Mouse (Mus musculus) liver, embryonic 16.5 days (tissue): ENCODE measurements around the gene Gm7271. TPM values are rescaled to one million over a fixed set of nuclear protein-coding genes. Genes with fewer than 3 reads are reported as not detected.

Experiments
- ATAC-seq: fragments of 200-750 bp; cut with Nextera tagmentation; 2 replicates; pipeline ENCODE4 v1.8.0; 2017; ENCODE audit warnings: low read depth, mild to moderate bottlenecking, moderate number of reproducible peaks, moderate library complexity
- H3K27ac ChIP-seq: fragments of 300-500 bp; sonication (generic); 2 replicates; pipeline ENCODE4 v1.5.1; 2014; ENCODE audit warnings: mild to moderate bottlenecking, low read length
- H3K27me3 ChIP-seq: fragments of 300-500 bp; sonication (generic); 2 replicates; pipeline ENCODE4 v1.6.1; 2014; ENCODE audit warnings: low read depth, low read length, mixed read lengths; ENCODE audit not compliant: control insufficient read depth, insufficient read depth
- H3K36me3 ChIP-seq: fragments of 300-500 bp; sonication (generic); 2 replicates; pipeline ENCODE4 v1.6.1; 2014; ENCODE audit warnings: mild to moderate bottlenecking; ENCODE audit not compliant: control insufficient read depth, insufficient read depth
- H3K4me1 ChIP-seq: fragments of 300-500 bp; sonication (generic); 2 replicates; pipeline ENCODE4 v1.6.1; 2014; ENCODE audit warnings: low read depth, low read length, mixed read lengths; ENCODE audit not compliant: control insufficient read depth
- H3K4me2 ChIP-seq: fragments of 300-500 bp; sonication (generic); 2 replicates; pipeline ENCODE4 v1.6.1; 2014; ENCODE audit warnings: low read depth, low read length, mixed read lengths
- H3K4me3 ChIP-seq: fragments of 300-500 bp; sonication (generic); 2 replicates; pipeline ENCODE4 v1.5.1; 2014; ENCODE audit warnings: low read depth, mild to moderate bottlenecking, low read length
- H3K9ac ChIP-seq: fragments of 300-500 bp; sonication (generic); 2 replicates; pipeline ENCODE4 v1.6.1; 2014; ENCODE audit warnings: low read depth, low read length
- H3K9me3 ChIP-seq: fragments of 300-500 bp; sonication (generic); replicated peaks from 2 replicates; pipeline ENCODE4 v1.6.1; 2016; ENCODE audit warnings: low read length; ENCODE audit not compliant: control insufficient read depth
- WGBS: fragments of 180-500 bp; shearing (Covaris S2); extraction: QIAGEN DNeasy Blood & Tissue Kit; methylation state at CpG from one replicate; pipeline ENCODE4 v1.1.7; 2014; ENCODE audit not compliant: insufficient replicate concordance; 5-methylcytosine and 5-hydroxymethylcytosine counted together
- polyA plus RNA-seq: library from polyadenylated mRNA; unstranded; fragments of >200 nt; fragmentation: Nextera tagmentation; extraction: Ambion mirVana; gene quantifications from 2 replicates; pipeline ENCODE4 v1.2.1, GENCODE M21; 2015

Gm7271 gene
- polyA plus RNA-seq, 1 experiment from 2014 or later, result not detected

- no peak overlapping the region for H3K27ac ChIP-seq
- ATAC-seq, result no peak
Measured at GRCm38 (mm10) chr5:76525066-76525465, 41.2 kb downstream of the Gm7271 start.

GRCm38 (mm10) chr5:76525829-76526228, 42.0 kb downstream of the Gm7271 start:
- Histone ChIP-seq H3K4me2 (no peak overlapping the region), H3K4me3 (no peak overlapping the region), H3K9me3 (no peaks in the 10 kb centered on the region), H3K27me3 (no peaks in the 10 kb centered on the region), H3K36me3 (no peaks in the 10 kb centered on the region), H3K9ac (no peak overlapping the region), H3K4me1 (peaks cover 9% of the 10 kb centered on the region), H3K27ac (no peak overlapping the region)
- 28% methylated on average over 2 of the region's 2 CpGs for WGBS
- ATAC-seq, result no peak

More at GRCm38 (mm10) chr5:76525066-76525465, 41.2 kb downstream of the Gm7271 start:
- H3K36me3 ChIP-seq, result no peaks in the 10 kb centered on the region
- no peaks in the 10 kb centered on the region for H3K27me3 ChIP-seq
- H3K4me1 ChIP-seq, result peaks cover 3% of the 10 kb centered on the region
- no peak overlapping the region for H3K4me2 ChIP-seq
- no peaks in the 10 kb centered on the region for H3K9me3 ChIP-seq
- WGBS, result 22% methylated on average over 4 of the region's 4 CpGs
- H3K4me3 ChIP-seq, result no peak overlapping the region
- no peak overlapping the region for H3K9ac ChIP-seq

- H3K4me1 ChIP-seq, result peaks cover 9% of the 10 kb centered on the region
- H3K4me2 ChIP-seq, result peak within 1 kb of the TSS; percentile 88
- H3K9me3 ChIP-seq, result no peaks in the 10 kb centered on the region
- under 1% methylated on average over 39 of the region's 39 CpGs for WGBS
- H3K9ac ChIP-seq, result peak within 1 kb of the TSS; percentile 77
- ATAC-seq, result peak; percentile 100
- peak within 1 kb of the TSS; percentile 83 for H3K4me3 ChIP-seq
- H3K27me3 ChIP-seq, result no peaks in the 10 kb centered on the region
- H3K36me3 ChIP-seq, result no peaks in the 10 kb centered on the region
- peak within 1 kb of the TSS; percentile 78 for H3K27ac ChIP-seq
Measured at GRCm38 (mm10) chr5:76529040-76529703, 45.3 kb downstream of the Gm7271 start, which contains the start of gene Exoc1. TSS of gene Exoc1 (plus strand) at chr5:76529311.

GRCm38 (mm10) chr5:76529704-76530066, 45.8 kb downstream of the Gm7271 start:
- no peaks in the 10 kb centered on the region for H3K27me3 ChIP-seq
- H3K9ac ChIP-seq, result peak overlapping the region; percentile 77
- H3K36me3 ChIP-seq, result no peaks in the 10 kb centered on the region
- peak overlapping the region; percentile 83 for H3K4me3 ChIP-seq
- WGBS, result 4% methylated on average over 9 of the region's 9 CpGs
- H3K9me3 ChIP-seq, result no peaks in the 10 kb centered on the region
- H3K4me2 ChIP-seq, result peak overlapping the region; percentile 88
- peaks cover 9% of the 10 kb centered on the region for H3K4me1 ChIP-seq
- H3K27ac ChIP-seq, result peak overlapping the region; percentile 78
- no peak for ATAC-seq

- Histone ChIP-seq H3K4me2 (no peak overlapping the region), H3K9ac (no peak overlapping the region), H3K36me3 (no peaks in the 10 kb centered on the region), H3K4me1 (peaks cover 9% of the 10 kb centered on the region), H3K9me3 (no peaks in the 10 kb centered on the region), H3K27me3 (no peaks in the 10 kb centered on the region), H3K27ac (no peak overlapping the region), H3K4me3 (no peak overlapping the region)
- no peak for ATAC-seq
- WGBS, result 74% methylated on average over 6 of the region's 6 CpGs
Measured at GRCm38 (mm10) chr5:76533186-76533585, 49.3 kb downstream of the Gm7271 start.

GRCm38 (mm10) chr5:76536231-76536630, 52.4 kb downstream of the Gm7271 start:
- Histone ChIP-seq H3K36me3 (0 out of 2 replicates have a peak, but pooled peaks cover 4% of the 10 kb centered on the region), H3K27ac (peak overlapping the region; percentile 50; the same call in 1 of the 2 replicates)
- 61% methylated on average over 1 of the region's 1 CpGs for WGBS

GRCm38 (mm10) chr5:76537578-76537977, 53.7 kb downstream of the Gm7271 start:
- 86% methylated on average over 10 of the region's 10 CpGs for WGBS
- ATAC-seq, result no peak
- Histone ChIP-seq H3K9ac (no peak overlapping the region), H3K27ac (no peak overlapping the region), H3K4me2 (no peak overlapping the region), H3K36me3 (0 out of 2 replicates have a peak, but pooled peaks cover 4% of the 10 kb centered on the region), H3K4me3 (no peak overlapping the region), H3K9me3 (no peaks in the 10 kb centered on the region), H3K27me3 (no peaks in the 10 kb centered on the region), H3K4me1 (no peaks in the 10 kb centered on the region)

More at GRCm38 (mm10) chr5:76536231-76536630, 52.4 kb downstream of the Gm7271 start:
- Histone ChIP-seq H3K4me3 (no peak overlapping the region), H3K9ac (no peak overlapping the region), H3K4me1 (no peaks in the 10 kb centered on the region), H3K4me2 (no peak overlapping the region), H3K9me3 (no peaks in the 10 kb centered on the region), H3K27me3 (no peaks in the 10 kb centered on the region)
- ATAC-seq, result no peak

GRCm38 (mm10) chr5:76540181-76540580, 56.3 kb downstream of the Gm7271 start:
- Histone ChIP-seq H3K4me2 (no peak overlapping the region), H3K4me3 (no peak overlapping the region), H3K9me3 (no peaks in the 10 kb centered on the region), H3K27ac (no peak overlapping the region), H3K36me3 (peaks cover 4% of the 10 kb centered on the region), H3K9ac (no peak overlapping the region), H3K4me1 (no peaks in the 10 kb centered on the region), H3K27me3 (no peaks in the 10 kb centered on the region)
- 66% methylated on average over 8 of the region's 8 CpGs for WGBS
- no peak for ATAC-seq

GRCm38 (mm10) chr5:76540842-76541241, 57.0 kb downstream of the Gm7271 start:
- Histone ChIP-seq H3K27me3 (no peaks in the 10 kb centered on the region), H3K27ac (no peak overlapping the region), H3K4me2 (no peak overlapping the region), H3K4me3 (no peak overlapping the region), H3K36me3 (peaks cover 4% of the 10 kb centered on the region), H3K4me1 (no peaks in the 10 kb centered on the region), H3K9ac (no peak overlapping the region), H3K9me3 (no peaks in the 10 kb centered on the region)
- no peak for ATAC-seq
